Mouse (Mus musculus) T-helper 2 cell (primary cell): ENCODE data around the gene Ntpcr.

ENCODE experiments used
- in situ Hi-C: fragments of 300-600 bp; cut with MboI, MseI; formaldehyde crosslinking; loops from one replicate; pipeline ENCODE4 v1.15.1; 2025; ENCODE audit warnings: high pct_unique_total_duplicates

The Ntpcr gene

GRCm38 (mm10) chr8:125725037-125725820 lies 4.5 kb upstream of the Ntpcr start:
- in situ Hi-C loops: loop anchor here (10.0 kb wide), 1 partner anchor 150 kb away; no protein-coding TSS in a partner anchor

GRCm38 (mm10) chr8:125726143-125726542 lies 3.6 kb upstream of the Ntpcr start:
- in situ Hi-C loops: loop anchor here (10.0 kb wide), 1 partner anchor 151 kb away; no protein-coding TSS in a partner anchor

- in situ Hi-C loops: loop anchor here (10.0 kb wide), 1 partner anchor 152 kb away; no protein-coding TSS in a partner anchor
Measured at GRCm38 (mm10) chr8:125726986-125727385, 2.8 kb upstream of the Ntpcr start.

- in situ Hi-C loops: loop anchor here (10.0 kb wide), 1 partner anchor 153 kb away; no protein-coding TSS in a partner anchor
Measured at GRCm38 (mm10) chr8:125727797-125728196, 2.0 kb upstream of the Ntpcr start.

- in situ Hi-C loops: no loop called here
Measured at GRCm38 (mm10) chr8:125733964-125734956, 4.5 kb downstream of the Ntpcr start.

- in situ Hi-C loops: no loop called here
Measured at GRCm38 (mm10) chr8:125738956-125739355, 9.2 kb downstream of the Ntpcr start.

- in situ Hi-C loops: no loop called here
Measured at GRCm38 (mm10) chr8:125740655-125741054, 10.9 kb downstream of the Ntpcr start.

GRCm38 (mm10) chr8:125741377-125741776 lies 11.6 kb downstream of the Ntpcr start:
- in situ Hi-C loops: no loop called here

- in situ Hi-C loops: no loop called here
Measured at GRCm38 (mm10) chr8:125741855-125742254, 12.1 kb downstream of the Ntpcr start.

- in situ Hi-C loops: no loop called here
Measured at GRCm38 (mm10) chr8:125742406-125742805, 12.6 kb downstream of the Ntpcr start.

GRCm38 (mm10) chr8:125744914-125745576 lies 15.3 kb downstream of the Ntpcr start:
- in situ Hi-C loops: no loop called here

GRCm38 (mm10) chr8:125747390-125747789 lies 17.6 kb downstream of the Ntpcr start:
- in situ Hi-C loops: no loop called here

- in situ Hi-C loops: no loop called here
Measured at GRCm38 (mm10) chr8:125750846-125751245, 21.1 kb downstream of the Ntpcr start.

GRCm38 (mm10) chr8:125755896-125756295 lies 26.1 kb downstream of the Ntpcr start:
- in situ Hi-C loops: no loop called here

GRCm38 (mm10) chr8:125756391-125757105 lies 26.8 kb downstream of the Ntpcr start:
- in situ Hi-C loops: no loop called here

GRCm38 (mm10) chr8:125757106-125757496 lies 27.3 kb downstream of the Ntpcr start:
- in situ Hi-C loops: no loop called here

- in situ Hi-C loops: no loop called here
Measured at GRCm38 (mm10) chr8:125759022-125759421, 29.3 kb downstream of the Ntpcr start.

- in situ Hi-C loops: no loop called here
Measured at GRCm38 (mm10) chr8:125763066-125763786, 33.5 kb downstream of the Ntpcr start.

GRCm38 (mm10) chr8:125768079-125768478 lies 38.3 kb downstream of the Ntpcr start:
- in situ Hi-C loops: no loop called here

GRCm38 (mm10) chr8:125772300-125772699 lies 42.5 kb downstream of the Ntpcr start:
- in situ Hi-C loops: no loop called here
